Mouse (Mus musculus) skeletal muscle tissue, adult 2 months (tissue): ENCODE results near the gene Syt16.

Experiments used
- DNase-seq: peaks from one replicate; pipeline ENCODE4 v3.0.0-alpha.2; 2012; ENCODE audit warnings: low read depth, low spot score

Syt16 gene

DNA sequence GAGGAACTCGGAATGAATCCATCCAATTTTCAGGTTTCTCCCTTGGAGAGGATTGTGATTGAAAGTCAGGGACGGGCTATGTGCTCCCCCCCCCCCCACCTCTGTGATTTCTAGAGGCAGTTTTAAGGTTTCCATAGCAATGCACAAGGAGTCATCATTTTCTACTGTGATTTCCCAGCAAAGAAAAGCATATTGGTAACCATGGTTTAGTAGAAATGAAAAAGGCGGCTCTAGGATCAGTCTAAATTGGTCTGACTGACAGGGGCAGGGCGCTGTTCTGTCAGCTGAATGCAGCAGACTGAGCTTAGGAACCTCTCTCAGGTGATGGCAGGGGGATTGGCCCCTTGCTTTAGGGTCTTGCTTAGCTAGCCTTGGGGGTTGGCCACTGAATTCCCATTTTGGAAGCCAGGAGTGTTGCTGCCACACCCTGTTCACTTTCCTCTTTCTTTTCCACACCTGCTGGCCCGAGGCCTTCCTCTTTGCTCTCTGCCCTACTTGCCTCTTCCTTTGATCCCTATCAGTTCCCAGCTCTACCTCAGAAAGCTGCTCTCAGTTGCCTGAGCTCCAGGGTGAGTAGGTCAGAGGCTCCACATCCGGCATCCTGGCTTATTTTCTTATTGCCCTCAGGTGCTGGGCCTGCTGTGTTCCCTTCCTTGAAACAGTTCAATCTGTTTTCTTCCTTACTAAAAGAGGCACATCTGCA is 108.5 kb downstream of the Syt16 start:
- no peak for DNase-seq

DNA sequence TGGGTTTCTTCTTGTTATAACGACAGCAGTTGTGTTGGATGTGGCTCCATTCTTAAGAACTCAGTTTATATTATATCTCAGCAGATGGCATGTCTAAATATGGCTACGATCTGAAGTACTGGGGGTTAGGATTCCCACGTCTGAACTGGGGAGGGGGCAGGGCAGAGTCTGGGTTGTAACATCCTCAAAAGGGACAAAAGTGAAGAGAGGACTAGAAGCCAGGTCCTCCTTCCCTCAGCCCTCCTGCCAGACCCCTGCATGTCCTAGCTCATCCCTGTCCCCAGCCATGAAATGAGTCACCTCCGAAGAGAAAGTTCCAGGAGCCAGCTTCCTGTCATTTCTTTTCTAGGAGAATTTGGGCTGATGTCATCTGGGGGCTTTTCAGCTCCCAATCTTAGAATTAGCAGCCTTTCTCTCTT is 111.2 kb downstream of the Syt16 start:
- no peak for DNase-seq

DNA sequence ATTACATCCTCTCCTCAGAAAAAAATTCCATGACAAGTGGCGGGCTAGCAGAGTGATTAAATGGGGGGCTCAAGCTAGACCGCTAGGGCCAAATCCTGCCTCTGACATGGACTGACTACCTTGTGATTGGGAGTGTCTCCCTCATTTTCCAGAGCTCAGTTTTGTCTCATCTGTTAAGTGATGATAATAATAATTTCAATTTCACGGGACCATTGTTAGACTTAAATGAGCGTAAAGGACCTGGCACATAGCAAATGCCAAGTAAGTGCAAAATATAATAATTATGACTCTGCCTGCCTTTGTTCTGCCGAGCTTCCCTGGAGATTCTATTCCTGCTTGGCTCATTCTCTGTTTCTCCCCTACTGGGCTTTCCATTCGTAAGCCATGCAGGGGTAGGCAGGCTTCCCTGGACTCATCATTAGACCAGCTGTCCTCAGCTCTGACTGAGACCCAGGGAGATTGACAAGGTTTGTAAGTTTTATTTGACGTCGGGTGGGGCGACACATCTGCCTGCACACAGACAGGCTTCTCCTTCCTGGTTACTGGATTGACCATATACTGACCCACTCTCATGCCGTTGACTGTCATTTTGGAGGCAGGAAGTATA is 112.1 kb downstream of the Syt16 start:
- DNase-seq, result no peak

DNA sequence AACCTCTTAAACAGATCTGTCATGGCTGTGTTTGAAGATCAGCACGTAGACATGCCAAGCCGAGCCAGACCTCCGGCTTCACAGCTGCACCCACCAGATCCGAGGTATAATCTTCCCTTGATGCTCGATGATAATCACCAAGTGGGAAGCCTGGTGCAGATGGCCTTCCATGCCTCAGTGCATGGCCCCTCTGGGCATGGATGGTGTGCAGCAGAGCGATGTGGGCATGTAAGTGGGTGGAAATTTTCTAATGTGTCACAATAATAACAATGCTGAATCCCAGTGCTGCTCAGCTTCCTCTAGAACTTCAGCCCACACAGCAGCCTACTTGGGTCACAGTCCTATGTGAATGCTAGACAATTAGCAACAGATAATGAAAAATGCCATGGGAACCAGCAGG is 119.4 kb downstream of the Syt16 start:
- DNase-seq, result no peak

DNA sequence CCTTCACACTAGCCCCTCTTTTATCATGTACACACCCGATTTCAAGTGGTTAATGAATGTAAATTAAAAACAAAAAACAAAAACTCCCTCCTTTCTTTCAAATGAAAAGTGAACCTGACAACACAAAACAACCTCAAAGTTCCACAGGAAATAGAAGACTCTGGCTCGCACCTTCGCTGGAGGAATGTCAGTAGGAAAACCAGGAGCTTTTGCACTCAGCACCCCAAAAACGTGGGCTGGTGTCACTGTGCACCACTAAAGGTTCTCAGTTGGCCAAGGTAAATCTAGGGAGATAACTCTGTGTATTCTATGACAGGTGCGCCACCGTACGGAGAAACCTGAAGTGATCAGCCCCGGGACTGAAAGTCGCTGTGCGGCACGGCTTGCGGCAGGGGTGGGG is 128.3 kb downstream of the Syt16 start:
- no peak for DNase-seq

DNA sequence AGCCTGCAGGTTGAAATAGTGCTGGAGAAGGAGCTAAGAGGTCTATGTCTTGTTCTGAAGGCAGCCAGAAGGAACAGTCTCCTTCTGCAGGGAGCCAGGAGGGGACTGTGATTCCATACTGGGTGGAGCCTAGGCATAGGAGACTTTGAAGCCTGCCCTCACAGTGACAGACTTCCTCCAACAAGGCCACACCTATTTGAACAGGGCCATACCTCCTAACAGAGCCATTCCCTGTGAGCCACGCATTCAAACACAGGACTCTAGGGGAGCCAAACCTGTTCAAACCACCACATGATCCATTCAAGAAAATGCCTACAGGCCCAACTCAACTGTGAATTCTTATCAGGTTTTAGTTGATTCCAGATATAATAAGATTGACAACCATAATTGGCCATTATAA is 130.8 kb downstream of the Syt16 start:
- DNase-seq, result no peak

DNA sequence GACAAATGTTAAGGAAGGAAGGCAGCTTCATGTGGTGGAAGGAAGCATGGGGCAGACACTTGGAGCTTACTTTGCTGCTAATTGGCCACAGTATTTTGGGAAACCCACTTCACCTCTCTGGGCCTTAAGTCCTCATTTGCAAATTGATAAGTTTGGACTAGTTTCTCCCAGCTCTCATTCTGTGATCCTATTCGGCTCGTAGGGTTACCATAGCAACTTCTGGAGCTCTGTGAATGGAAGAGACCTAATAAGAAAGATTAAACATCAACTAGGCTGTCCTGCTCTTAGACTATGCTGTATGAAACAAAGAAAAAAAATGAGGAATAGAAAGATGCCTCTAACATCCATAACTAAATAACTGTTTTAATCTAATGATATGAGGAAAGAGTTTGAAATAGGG is 134.3 kb downstream of the Syt16 start:
- no peak for DNase-seq

DNA sequence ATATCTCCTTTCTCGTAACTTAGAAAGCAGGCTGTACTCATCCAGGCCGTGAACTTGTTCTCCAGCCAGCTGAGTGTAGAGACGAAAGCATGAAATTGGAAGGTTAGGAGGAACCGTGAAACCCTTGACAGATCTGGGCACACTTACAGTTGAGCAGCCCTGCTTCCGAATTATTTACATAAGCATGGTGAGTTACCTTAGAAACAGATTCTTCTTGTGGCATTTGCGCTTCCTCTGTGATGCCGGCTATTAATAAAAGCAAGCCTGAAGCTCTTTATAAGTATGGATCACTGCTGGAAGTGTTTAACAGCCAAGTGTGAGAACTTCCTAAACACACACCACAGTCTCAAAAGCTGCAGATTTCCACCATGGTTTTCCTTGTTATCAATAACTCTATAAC is 144.7 kb downstream of the Syt16 start:
- no peak for DNase-seq

DNA sequence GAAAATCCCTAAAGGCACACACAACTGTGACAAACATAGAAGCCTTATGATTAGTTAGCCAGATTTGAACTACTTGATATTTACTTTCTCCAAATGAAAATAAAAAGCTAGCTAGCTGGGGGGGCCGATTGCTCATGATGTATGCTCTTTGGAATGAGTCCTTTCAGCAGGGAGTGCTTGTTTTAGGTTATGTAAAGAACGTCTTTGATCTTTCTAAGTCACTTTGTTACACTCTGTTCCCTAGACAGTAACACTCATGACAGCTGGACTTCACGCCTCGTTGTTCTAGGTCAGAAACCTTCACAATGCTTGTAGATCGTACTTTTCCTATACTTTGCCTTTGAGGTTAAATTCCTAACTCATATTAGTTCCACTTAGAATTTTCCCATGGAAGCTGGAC is 146.9 kb downstream of the Syt16 start:
- no peak for DNase-seq

DNA sequence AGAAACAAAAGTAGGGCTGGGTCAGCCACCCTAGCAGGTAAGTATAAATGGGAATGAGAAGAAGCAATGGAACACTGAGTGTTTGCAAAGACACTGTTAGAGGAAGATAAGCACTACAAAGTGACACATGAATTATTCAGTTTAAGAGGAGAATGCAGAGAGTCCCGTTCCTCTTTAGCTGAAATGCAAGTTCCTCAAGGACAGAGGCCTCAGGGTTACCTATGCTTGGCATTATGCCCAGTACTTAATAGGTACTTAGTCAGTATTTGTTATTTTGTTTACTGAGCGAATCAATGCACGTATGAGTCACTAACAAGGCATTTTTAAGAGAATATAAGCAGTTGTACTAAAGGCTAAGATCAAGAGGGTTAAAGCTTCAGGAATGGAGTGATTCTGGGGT is 163.3 kb downstream of the Syt16 start:
- no peak for DNase-seq

DNA sequence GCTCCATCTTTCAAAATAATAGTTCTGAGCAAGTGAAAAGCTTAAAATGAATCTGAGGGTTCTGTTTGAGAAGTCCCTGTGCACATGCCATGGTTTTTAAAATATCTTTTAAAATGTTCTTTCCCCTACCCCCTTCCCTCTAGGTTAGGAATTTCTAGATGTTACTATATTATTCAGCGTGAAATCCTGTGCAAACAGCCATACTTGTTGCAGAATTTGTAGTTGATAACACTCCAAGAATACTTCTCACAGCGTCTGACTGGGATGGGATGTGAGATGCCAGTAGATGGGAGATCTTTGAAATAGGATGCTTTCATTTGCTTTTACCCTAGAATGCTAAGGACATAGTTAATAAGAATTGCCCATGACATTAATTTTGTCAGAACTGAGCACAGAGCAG is 165.6 kb downstream of the Syt16 start:
- DNase-seq, result no peak

DNA sequence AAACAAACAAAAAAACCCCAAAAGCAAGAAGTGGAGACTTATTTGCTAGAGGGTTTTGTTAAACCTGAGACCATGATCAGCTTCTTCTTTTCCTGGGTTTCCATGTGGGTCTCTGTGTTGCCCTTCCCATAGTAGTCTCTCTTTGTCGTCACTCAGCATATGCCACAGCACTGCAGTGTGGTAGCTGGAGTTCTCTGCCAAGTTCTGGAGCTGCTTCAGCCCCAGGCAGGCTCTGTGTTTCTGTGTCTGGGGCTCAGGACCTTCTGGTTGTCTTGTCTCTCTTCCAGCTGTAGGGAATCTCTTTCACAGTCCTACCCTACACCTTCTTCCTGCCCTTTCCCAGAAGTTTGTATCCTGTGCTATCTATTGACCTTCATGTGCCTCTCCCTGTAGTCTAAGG is 173.8 kb downstream of the Syt16 start:
- no peak for DNase-seq

DNA sequence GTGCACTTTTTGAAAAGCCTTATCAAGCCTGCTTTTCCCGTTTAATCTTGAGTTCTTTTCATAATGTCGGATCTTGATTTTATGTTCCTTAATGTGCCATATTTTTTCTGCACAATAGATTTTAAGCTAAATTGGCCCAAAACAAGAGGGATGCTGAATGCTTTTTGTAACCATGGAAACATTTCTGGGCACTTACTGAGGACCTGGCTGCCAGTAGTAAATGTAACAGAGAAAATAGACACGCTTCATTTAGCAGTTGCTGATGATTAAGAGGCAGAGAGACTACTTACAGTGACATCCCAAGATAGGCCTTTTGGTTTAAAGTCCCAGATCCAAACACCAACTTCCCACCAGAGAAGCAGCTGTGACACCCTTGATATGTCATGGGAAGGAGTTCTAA is 176.4 kb downstream of the Syt16 start:
- DNase-seq, result no peak

DNA sequence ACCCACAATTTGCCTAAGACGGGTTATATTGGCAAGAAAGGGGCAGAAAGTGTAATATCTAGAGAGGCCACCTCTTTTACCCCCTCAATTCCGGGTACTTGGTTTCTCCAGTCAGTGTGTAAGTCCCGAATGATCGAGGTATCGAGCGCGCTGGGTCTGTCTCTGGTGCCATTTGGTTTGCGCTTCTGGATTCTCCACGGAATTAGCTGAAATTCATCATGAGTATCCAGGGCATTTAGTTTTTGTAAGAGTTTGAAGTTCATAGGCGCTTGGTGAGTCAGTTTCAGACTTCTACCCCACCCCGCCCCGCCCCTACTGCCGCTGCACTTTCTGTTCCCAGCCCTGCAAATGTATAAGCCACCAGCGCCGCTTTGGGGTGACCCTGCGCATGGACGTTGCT is 187.1 kb downstream of the Syt16 start:
- no peak for DNase-seq

DNA sequence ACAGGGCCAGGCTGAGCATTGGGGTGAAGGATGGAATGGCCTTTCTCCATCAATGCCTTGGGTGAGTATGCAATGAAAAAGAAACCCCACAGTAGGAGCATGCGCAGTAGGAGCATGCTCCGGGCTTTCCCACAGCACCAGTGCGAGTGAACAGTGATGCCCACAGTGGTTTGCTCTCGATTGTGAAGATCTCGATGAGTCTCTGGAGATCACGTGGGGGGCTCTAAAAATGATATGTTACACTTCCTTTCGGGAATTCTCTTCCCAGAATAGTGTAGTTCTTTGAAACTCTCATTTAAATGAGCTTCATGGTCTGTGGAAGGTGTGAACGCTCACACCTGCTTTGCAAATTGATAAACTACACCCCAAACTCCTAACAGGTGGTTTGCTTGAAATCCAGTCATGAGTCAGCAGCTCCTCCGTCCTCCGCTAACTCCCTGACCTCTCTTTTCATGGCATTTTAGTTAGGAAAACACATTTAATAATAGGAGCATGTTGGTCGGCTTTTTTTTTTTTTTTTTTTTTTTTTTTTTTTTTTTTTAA is 190.9 kb downstream of the Syt16 start:
- DNase-seq, result no peak

DNA sequence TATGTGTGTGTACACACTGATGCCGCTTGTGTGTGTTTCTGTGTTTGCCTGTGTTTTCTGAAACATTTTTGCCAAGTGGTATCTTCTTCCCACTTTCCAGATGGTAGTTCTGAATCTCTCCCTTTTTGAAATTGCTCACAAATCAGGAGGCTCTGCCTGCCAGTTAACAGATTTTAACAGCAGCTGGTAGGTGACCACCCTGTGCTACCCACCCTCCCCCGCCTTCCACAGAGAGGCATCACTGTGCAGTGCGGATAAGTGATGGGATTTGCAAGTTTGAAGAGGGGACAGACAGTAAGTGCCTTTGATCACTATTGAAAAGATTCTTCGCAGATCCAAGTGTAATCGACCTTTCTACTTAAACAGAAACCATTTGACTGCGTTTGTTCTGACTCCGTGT is 191.4 kb downstream of the Syt16 start:
- no peak for DNase-seq

DNA sequence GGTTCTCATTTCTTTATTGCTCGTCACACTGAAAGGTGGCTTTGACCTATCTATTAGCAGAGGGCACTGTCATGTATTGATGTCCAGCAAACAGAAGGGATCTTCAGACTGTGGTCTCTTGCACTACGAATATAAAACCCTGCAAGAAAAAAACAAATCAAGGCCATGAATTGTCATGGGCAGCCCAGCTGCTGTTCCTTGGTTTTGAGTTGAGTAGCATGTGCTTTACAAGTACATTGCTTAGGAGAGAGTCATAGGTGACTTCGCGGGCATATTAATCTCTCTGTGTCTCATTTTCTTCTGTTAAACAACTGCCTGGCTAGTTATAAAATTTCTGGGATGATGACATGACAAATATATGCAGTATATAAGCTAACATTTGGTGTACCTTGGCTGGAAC is 192.4 kb downstream of the Syt16 start:
- DNase-seq, result no peak

DNA sequence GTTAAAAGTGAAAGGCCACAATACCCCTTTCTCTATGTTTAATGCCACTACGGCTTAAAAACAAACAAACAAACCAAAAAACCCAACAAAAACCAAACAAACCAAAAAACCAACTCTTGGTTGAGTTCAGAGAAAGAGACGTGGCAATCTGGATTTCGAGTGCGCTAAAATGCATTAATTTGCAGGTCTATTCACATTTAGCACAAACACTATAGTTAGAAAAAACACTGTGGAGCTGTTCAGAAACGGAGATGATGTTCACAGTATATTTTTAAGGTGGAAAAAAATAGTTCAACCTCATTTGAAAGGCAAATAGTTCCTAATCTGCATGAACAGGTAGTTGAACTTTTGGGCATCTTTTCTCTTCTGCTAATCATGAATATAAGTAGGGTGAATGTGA is 192.8 kb downstream of the Syt16 start:
- DNase-seq, result no peak

DNA sequence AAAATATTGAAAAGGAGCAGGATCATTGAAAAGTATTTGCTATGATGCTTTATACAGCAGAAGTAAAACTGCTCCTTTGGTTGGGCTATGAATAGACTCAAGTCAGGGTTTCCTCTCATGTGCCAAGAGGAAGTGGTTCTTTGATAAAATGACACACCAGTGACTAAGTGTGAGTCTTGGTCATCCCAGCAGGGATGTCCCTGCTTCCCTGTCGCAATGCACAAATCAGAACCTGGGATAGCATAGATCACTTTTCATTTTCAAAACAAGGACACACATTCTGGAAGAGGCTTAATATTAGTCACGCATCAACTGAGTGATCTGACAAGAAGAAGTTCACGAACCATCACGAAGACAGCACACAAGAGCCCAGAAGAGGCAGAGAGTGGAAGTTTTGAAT is 195.1 kb downstream of the Syt16 start:
- no peak for DNase-seq

DNA sequence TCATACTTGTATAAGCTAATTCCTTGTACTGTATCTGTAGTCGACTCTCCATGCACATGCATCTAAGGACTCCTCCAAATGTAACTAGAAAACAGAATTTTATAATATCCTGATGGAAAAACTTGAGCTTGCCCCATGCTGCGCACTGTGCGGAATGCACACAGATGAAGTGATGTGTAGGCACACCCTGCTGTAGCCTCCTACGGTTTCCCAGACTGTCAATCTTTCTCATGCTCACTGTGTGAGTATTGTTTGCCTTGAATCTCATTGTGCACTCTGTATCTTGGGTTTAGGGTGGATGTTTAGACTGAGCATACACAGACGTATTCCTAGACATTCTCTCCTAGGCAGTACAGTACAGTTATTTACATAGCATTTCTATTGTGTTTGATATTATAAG is 203.9 kb downstream of the Syt16 start:
- no peak for DNase-seq

DNA sequence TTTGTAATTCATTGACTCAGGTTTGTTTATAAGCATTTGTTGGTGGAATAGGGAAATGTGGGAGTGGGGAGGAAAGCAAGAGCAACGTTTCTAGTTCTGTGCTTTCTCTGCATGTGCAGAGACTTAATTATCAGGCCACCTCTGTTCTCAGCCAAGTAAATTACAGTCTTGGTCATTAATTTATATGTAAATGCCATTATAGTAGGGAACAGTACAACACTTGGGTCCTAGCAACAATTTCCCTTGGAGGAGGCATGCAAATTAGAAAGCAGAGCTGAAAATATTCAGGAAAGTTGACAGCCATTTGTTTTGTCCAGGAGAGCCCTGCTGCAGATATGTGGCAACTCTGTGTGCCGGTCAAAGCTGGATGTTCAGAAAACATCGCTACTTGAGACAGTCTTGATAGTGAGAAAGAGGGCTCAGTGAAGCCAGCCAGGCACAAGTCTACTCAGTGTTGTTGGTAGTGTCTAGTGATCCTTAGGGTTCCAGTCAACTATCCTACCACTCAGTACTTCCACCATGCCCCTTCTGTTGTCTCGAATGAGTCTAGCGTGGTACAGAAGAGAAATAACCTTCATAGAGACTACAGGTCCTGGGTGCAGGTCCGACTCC is 205.1 kb downstream of the Syt16 start:
- DNase-seq, result no peak

DNA sequence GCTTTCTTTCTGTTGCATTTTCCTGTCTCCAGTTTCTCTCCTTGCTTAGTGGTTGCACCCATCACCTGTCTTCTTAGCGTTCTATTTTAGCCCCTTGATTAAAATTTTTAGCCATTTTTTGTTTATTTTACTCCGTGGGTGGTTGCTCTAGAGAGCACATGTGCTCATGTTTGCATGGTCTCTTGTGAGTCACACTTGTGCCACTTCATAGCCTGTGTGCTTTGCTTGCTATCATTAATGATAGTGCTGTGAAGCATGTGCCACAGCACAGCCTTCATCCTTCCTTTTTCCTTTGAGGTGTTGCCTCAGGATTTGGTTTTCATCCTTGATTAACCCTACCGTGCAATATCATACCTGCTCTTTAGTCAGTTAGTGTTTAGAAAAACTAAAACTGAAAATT is 214.7 kb downstream of the Syt16 start:
- no peak for DNase-seq

DNA sequence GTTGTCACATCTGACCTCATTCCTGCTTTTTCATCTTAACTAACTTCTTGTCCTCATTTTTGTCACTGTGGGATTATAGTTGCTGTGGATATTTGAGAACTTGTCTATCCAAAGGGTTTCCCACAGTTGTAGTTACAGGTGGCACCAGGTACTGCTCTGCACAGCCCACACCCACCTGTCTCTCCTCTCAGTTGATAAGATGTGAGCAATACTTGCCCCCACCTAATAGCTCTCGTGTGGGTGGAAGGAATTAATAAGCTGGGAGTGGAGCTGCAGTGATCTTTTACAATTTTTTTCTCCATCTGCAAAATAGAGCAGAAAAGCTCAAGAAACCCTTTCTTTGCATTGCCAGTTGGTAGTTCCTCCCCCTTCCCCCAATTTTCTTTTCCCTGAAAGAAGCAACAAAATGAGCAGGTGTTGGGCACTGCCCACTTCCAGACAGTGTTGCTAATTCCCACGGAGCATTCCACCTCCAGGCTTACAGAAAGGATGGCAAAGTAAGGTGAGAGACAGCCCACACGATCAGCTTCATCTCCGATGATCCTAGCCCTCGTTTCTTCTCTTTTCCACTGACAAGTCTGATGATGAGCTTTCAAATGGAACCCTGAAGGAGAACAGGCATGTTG is 218.8 kb downstream of the Syt16 start:
- no peak for DNase-seq
